Mouse (Mus musculus) testis, adult 2 months (tissue): ENCODE measurements around the gene 5031439G07Rik. TPM values are rescaled to one million over a fixed set of nuclear protein-coding genes. Genes with fewer than 3 reads are reported as not detected.

Experiments
- H3K27ac ChIP-seq: fragments of 200-500 bp; 2 replicates; pipeline ENCODE4 v1.5.1; 2012; ENCODE audit warnings: low read depth, low read length; ENCODE audit not compliant: control insufficient read depth, insufficient read depth
- H3K27me3 ChIP-seq: fragments of 200-500 bp; 2 replicates; pipeline ENCODE4 v1.6.1; 2012; ENCODE audit warnings: mild to moderate bottlenecking, low read length, moderate library complexity; ENCODE audit not compliant: control insufficient read depth, insufficient read depth
- H3K36me3 ChIP-seq: fragments of 200-500 bp; 2 replicates; pipeline ENCODE4 v1.6.1; 2012; ENCODE audit warnings: mild to moderate bottlenecking, low read length; ENCODE audit not compliant: control insufficient read depth, insufficient read depth
- H3K4me1 ChIP-seq: fragments of 200-500 bp; 2 replicates; pipeline ENCODE4 v1.6.1; 2012; ENCODE audit warnings: low read length; ENCODE audit not compliant: control insufficient read depth, insufficient read depth
- H3K4me3 ChIP-seq: fragments of 200-500 bp; 2 replicates; pipeline ENCODE4 v1.5.1; 2012; ENCODE audit warnings: low read depth, mild to moderate bottlenecking, low read length, moderate library complexity, mixed read lengths; ENCODE audit not compliant: control insufficient read depth
- CTCF ChIP-seq: fragments of 200-500 bp; IDR thresholded peaks from 2 replicates; pipeline ENCODE4 v1.5.1; 2012; ENCODE audit warnings: low read depth, mild to moderate bottlenecking, inconsistent platforms, low read length, moderate library complexity; ENCODE audit not compliant: control insufficient read depth, insufficient read depth, insufficient replicate concordance
- POLR2A ChIP-seq: fragments of 200-500 bp; IDR thresholded peaks from 2 replicates; pipeline ENCODE4 v1.6.1; 2012; ENCODE audit warnings: low read depth, mild to moderate bottlenecking, inconsistent platforms, low read length, moderate library complexity; ENCODE audit not compliant: control insufficient read depth
- polyA plus RNA-seq: library from polyadenylated mRNA; depleted of rRNA; stranded (reverse); fragments of >200 nt; gene quantifications from 2 replicates; pipeline ENCODE4 v1.2.3, GENCODE M21; 2012

5031439G07Rik gene
- polyA plus RNA-seq, 1 experiment = 29.2 TPM

DNA sequence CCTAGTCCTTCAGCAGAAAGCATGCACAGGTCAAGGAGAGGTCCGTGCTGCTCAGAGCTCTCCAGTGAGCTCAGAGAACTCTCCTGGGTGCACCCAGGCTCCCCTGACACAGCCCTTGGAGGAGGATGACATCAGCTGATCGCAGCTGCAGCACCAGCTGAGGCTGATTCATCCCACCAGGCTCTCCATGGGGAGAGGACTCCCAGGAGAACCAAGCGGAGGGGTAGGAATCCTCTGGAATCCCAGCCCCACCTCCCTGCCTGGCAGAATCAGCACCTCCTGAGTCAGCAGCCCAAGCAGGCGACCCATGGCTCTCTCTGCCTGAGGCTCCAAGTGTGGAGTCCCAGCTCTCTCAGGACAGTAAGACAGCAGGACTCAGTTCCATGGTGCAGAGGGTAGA, 12.6 kb downstream of the 5031439G07Rik start:
- H3K27me3 ChIP-seq = no peaks in the 10 kb centered on the region
- no peak overlapping the region for H3K4me3 ChIP-seq
- H3K4me1 ChIP-seq = no peaks in the 10 kb centered on the region
- no peak for TF ChIP-seq CTCF
- no peak for TF ChIP-seq POLR2A
- no peak overlapping the region for H3K27ac ChIP-seq
- no peaks in the 10 kb centered on the region for H3K36me3 ChIP-seq

DNA sequence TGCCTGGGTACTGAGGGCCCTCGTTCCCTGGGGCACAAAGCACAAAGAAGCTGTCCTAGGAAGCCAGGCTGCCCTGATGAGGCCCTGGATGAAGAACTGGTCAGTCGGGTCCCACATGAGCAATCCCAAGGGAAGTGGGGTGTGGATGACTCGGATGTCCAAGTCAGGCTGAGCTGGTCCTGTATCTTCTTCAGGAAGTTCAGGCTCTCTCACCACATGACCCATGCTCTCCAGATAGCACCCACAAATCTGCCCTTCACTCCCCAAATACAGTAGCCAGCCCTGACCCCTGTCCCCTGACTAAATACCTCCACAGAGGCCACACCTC, 14.8 kb downstream of the 5031439G07Rik start:
- TF ChIP-seq POLR2A (no peak), CTCF (no peak)
- no peak overlapping the region for H3K4me3 ChIP-seq
- H3K4me1 ChIP-seq = no peaks in the 10 kb centered on the region
- no peaks in the 10 kb centered on the region for H3K27me3 ChIP-seq
- no peaks in the 10 kb centered on the region for H3K36me3 ChIP-seq
- H3K27ac ChIP-seq = no peak overlapping the region

DNA sequence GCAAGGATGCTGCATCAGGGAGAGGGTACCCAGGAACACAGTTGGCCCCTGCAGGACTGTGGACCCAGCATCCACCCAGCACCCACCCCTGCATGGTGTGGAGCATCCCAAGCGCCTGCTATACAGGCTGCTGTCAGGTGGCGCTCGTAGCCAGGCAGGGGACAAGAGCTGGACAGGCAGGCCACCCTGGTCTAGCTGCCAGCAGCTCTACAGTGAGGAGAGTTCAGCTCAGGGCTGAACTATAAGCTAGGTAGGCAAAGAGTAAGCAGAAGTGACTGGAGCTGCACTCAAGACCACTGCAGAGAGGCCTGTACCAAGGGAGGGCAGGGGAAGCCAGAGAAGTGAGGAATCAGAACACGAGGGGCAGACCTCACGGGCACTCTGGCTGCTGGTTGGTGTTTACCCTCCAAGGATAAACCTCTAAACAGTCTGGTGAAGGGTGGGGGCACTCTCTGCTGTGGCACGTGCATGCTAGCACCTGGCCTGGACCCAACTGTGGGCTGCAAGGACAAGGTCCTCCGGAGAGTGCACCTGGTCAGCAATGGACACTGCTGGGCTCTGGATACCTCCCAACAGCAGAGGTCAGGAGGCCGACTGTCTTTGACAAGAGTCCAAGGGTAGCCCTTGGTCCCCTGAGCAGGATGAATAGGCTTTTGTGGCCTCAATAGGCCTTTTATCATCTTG, 15.3 kb downstream of the 5031439G07Rik start:
- Histone ChIP-seq H3K4me1 (no peaks in the 10 kb centered on the region), H3K36me3 (no peaks in the 10 kb centered on the region), H3K27me3 (no peaks in the 10 kb centered on the region), H3K4me3 (no peak overlapping the region), H3K27ac (no peak overlapping the region)
- no peak for TF ChIP-seq POLR2A
- TF ChIP-seq CTCF = no peak

DNA sequence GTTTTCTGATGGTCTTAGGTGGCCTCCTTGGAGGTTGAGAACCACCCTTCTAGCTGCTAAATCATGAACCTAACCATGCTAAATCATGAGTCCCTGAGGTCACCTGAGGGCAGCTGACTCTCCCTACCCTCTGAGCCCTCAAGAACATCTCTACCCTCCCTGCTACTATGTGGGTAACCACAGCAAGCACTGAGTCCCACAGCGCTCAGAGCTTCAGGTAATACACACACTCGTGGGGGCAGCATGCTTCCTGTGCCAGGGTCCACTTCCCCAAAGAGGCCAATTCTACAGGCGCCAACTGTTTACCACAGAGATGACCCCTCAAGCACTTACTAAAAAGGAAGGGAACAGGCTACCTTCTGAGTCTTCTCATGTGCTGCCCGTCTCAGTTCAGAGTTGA, 19.8 kb downstream of the 5031439G07Rik start:
- Histone ChIP-seq H3K4me3 (no peak overlapping the region), H3K4me1 (no peaks in the 10 kb centered on the region), H3K27ac (no peak overlapping the region), H3K36me3 (no peaks in the 10 kb centered on the region), H3K27me3 (no peaks in the 10 kb centered on the region)
- no peak for TF ChIP-seq CTCF
- TF ChIP-seq POLR2A = no peak

DNA sequence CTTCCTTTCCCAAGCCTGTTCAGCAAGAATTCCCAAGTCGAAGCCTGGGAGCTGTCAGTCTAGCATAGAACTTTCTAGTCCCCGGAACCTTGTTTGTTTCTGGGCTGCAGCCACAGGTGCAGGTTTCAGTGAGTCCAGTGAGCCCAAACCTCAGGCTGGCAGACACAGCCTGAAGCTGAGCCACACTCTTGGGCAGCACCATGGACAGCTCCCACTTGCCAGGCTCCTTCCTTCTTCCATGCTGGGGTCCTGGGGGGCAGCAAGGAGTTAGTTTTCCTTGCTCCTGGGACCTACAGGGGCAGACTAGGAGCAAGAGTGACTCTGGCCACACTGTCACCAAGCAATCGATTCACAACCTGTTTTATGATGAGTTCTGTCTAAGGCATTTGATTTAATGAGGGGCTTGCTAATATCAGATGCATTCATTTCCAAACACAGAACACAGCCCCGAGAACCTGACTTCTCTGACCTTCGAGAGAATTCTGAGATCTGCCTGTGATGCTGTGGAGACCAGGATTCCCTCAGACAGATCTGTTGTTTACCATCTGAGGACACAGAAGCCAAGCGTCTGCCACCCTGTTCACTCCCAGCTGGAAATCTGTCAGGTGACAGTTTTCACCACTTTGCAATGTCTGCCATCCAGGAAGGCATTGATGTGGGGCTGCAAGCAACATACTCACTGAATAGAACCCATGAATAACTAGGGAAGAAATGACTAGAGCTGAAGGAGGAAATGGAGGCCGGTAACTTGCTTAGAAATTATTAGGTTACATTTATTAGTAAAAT, 22.6 kb downstream of the 5031439G07Rik start:
- Histone ChIP-seq H3K27ac (no peak overlapping the region), H3K36me3 (no peaks in the 10 kb centered on the region), H3K4me3 (no peak overlapping the region), H3K4me1 (no peaks in the 10 kb centered on the region), H3K27me3 (no peaks in the 10 kb centered on the region)
- TF ChIP-seq POLR2A (no peak), CTCF (no peak)

DNA sequence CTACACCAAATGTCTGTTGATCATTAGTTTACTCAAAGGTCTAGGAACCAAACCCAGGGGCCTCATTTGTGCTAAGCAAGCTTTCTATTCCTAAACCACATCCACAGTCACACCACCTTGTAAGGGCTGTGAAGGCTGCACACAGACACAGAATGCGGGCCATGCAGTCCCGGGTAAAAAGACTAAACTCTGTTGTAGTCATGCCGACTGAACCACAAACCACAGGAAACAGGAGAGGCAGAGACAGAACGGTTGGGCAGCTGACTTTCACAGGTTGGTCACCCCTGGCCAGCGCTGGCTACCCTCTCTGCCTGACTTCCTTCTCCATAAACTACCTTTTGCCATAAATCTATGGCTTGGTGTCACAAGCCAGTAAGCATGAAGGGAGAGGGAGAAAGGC, 23.6 kb downstream of the 5031439G07Rik start:
- no peaks in the 10 kb centered on the region; the same call in 1 of the 2 replicates for H3K4me1 ChIP-seq
- no peaks in the 10 kb centered on the region for H3K36me3 ChIP-seq
- no peak overlapping the region for H3K27ac ChIP-seq
- TF ChIP-seq CTCF (no peak), POLR2A (no peak)
- no peaks in the 10 kb centered on the region for H3K27me3 ChIP-seq
- no peak overlapping the region for H3K4me3 ChIP-seq

DNA sequence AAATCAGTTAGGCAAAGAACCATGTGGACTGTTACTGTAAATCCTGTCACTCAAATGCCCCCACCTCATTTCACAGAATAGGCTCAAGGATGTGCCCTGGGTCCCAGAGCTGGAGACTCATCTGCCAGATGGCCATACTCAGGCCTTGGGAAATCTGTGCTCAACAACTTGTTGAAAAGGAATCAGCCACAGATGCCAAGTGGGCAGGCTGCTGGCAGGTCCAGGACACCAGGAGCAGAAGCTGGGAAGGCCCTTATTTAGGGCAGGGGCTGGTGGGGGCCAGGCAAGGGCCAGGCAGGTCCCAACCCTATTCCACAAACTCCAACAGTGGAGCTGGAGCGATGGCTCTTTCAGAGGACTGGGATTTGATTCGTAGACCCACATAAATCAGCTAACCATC, 25.8 kb downstream of the 5031439G07Rik start:
- no peaks in the 10 kb centered on the region; the same call in 1 of the 2 replicates for H3K4me1 ChIP-seq
- H3K4me3 ChIP-seq = no peak overlapping the region
- no peaks in the 10 kb centered on the region for H3K27me3 ChIP-seq
- TF ChIP-seq CTCF = no peak
- no peak for TF ChIP-seq POLR2A
- no peak overlapping the region for H3K27ac ChIP-seq
- H3K36me3 ChIP-seq = no peaks in the 10 kb centered on the region

DNA sequence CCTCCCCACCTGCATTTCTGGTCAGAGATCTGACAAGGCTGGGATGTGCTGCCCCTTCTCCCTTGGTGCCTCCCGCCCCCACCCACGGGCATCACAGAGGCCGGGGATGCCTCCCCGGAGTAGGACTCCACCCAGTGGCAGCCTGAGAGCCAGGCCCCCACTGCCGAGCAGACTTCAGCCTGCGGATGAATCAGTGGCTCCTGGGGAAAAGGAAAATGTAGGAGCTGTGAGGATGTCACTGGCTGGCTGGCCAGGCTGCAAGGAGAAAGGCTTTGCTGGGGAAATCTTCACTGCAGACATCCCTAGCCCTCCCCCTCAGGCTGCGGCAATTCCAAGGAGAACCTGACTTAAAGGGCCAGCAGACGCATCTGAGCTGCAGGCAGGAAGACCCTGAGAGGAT, 27.7 kb downstream of the 5031439G07Rik start:
- H3K27ac ChIP-seq = no peak overlapping the region
- no peaks in the 10 kb centered on the region for H3K27me3 ChIP-seq
- TF ChIP-seq POLR2A (no peak), CTCF (no peak)
- H3K4me1 ChIP-seq = no peaks in the 10 kb centered on the region; the same call in 1 of the 2 replicates
- H3K4me3 ChIP-seq = no peak overlapping the region
- no peaks in the 10 kb centered on the region for H3K36me3 ChIP-seq
